Mouse (Mus musculus) cerebellum, adult 2 months (tissue): Measurements from ENCODE around the gene Thap4. TPM values are rescaled to one million over a fixed set of nuclear protein-coding genes. Genes with fewer than 3 reads are reported as not detected.

Experiments used
- DNase-seq, 2 experiments: peaks; one replicate each; pipeline ENCODE4 v3.0.0; 2021
- H3K27ac ChIP-seq: fragments of 200-500 bp; 2 replicates; pipeline ENCODE4 v1.5.1; 2012; ENCODE audit warnings: low read length, control low read depth, inconsistent platforms; ENCODE audit not compliant: insufficient read depth
- H3K27me3 ChIP-seq: fragments of 200-500 bp; 2 replicates; pipeline ENCODE4 v1.6.1; 2012; ENCODE audit warnings: inconsistent platforms, mild to moderate bottlenecking, low read length, moderate library complexity; ENCODE audit not compliant: control insufficient read depth, insufficient read depth
- H3K4me1 ChIP-seq: fragments of 200-500 bp; 2 replicates; pipeline ENCODE4 v1.6.1; 2011; ENCODE audit warnings: low read length; ENCODE audit not compliant: control insufficient read depth, insufficient read depth
- H3K4me3 ChIP-seq: fragments of 200-500 bp; replicated peaks from 2 replicates; pipeline ENCODE3; 2011; ENCODE audit warnings: mild to moderate bottlenecking, low read depth, low read length, control low read depth; ENCODE audit not compliant: insufficient read depth
- CTCF ChIP-seq: fragments of 200-500 bp; IDR thresholded peaks from 2 replicates; pipeline ENCODE4 v1.5.1; 2011; ENCODE audit warnings: low read depth, mild to moderate bottlenecking, control low read depth, low read length, moderate library complexity, borderline replicate concordance; ENCODE audit not compliant: insufficient read depth
- POLR2A ChIP-seq: fragments of 200-500 bp; IDR thresholded peaks from 2 replicates; pipeline ENCODE4 v1.6.1; 2011; ENCODE audit warnings: low read length, control low read depth, borderline replicate concordance; ENCODE audit not compliant: insufficient read depth
- WGBS: fragments of 180-500 bp; shearing (Covaris S2); methylation state at CpG from one replicate; pipeline ENCODE4 v1.1.7; 2018; 5-methylcytosine and 5-hydroxymethylcytosine counted together
- polyA plus RNA-seq: library from polyadenylated mRNA; depleted of rRNA; stranded (reverse); fragments of >200 nt; gene quantifications from 2 replicates; pipeline ENCODE4 v1.2.3, GENCODE M21; 2012

Gene Thap4
- polyA plus RNA-seq, 1 experiment: 41.7 TPM

- WGBS: 88% methylated on average over 2 of the region's 2 CpGs
- TF ChIP-seq CTCF: no peak
- TF ChIP-seq POLR2A: no peak
- Histone ChIP-seq H3K4me3 (no peak overlapping the region), H3K27me3 (no peaks in the 10 kb centered on the region), H3K4me1 (no peaks in the 10 kb centered on the region), H3K27ac (no peak overlapping the region)
- DNase-seq: no peak
Measured at GRCm38 (mm10) chr1:93740671-93741070, 14.0 kb downstream of the Thap4 start.

- Histone ChIP-seq H3K27ac (no peak overlapping the region), H3K4me3 (no peak overlapping the region), H3K4me1 (no peaks in the 10 kb centered on the region), H3K27me3 (no peaks in the 10 kb centered on the region)
- no peak for DNase-seq
- 92% methylated on average over 5 of the region's 5 CpGs for WGBS
- no peak for TF ChIP-seq POLR2A
- TF ChIP-seq CTCF: no peak
Measured at GRCm38 (mm10) chr1:93737711-93738110, 17.0 kb downstream of the Thap4 start.

GRCm38 (mm10) chr1:93735859-93736258, 18.8 kb downstream of the Thap4 start:
- WGBS: 95% methylated on average over 3 of the region's 3 CpGs
- no peak for TF ChIP-seq POLR2A
- no peak for TF ChIP-seq CTCF
- no peaks in the 10 kb centered on the region for H3K27me3 ChIP-seq

GRCm38 (mm10) chr1:93731880-93732281, 22.8 kb downstream of the Thap4 start:
- peak overlapping the region; percentile 35 for H3K4me3 ChIP-seq
- H3K27ac ChIP-seq: no peak overlapping the region
- WGBS: 6% methylated on average over 3 of the region's 3 CpGs
- DNase-seq: peak in 1 of 2 experiments; percentile 58
- H3K27me3 ChIP-seq: no peaks in the 10 kb centered on the region
- peaks cover 4% of the 10 kb centered on the region; the same call in 1 of the 2 replicates for H3K4me1 ChIP-seq
- TF ChIP-seq POLR2A (no peak), CTCF (no peak)

More at GRCm38 (mm10) chr1:93735859-93736258, 18.8 kb downstream of the Thap4 start:
- no peak overlapping the region for H3K27ac ChIP-seq
- DNase-seq: no peak
- peaks cover 4% of the 10 kb centered on the region; the same call in 1 of the 2 replicates for H3K4me1 ChIP-seq
- H3K4me3 ChIP-seq: no peak overlapping the region

GRCm38 (mm10) chr1:93731103-93731502, 23.6 kb downstream of the Thap4 start:
- TF ChIP-seq CTCF (no peak), POLR2A (no peak)
- Histone ChIP-seq H3K27me3 (no peaks in the 10 kb centered on the region), H3K4me3 (no peak overlapping the region), H3K27ac (no peak overlapping the region; the same call in 1 of the 2 replicates), H3K4me1 (peaks cover 4% of the 10 kb centered on the region; the same call in 1 of the 2 replicates)
- WGBS: 70% methylated on average over 5 of the region's 5 CpGs
- peak in 1 of 2 experiments; percentile 16 for DNase-seq

GRCm38 (mm10) chr1:93726974-93727373, 27.7 kb downstream of the Thap4 start:
- 65% methylated on average over 3 of the region's 3 CpGs for WGBS
- peak; percentile 29 to 51 for DNase-seq
- H3K4me3 ChIP-seq: no peak overlapping the region
- H3K27me3 ChIP-seq: no peaks in the 10 kb centered on the region
- TF ChIP-seq POLR2A (no peak), CTCF (peak; percentile 79)
- H3K4me1 ChIP-seq: peaks cover 7% of the 10 kb centered on the region
- H3K27ac ChIP-seq: no peak overlapping the region

- peak in 1 of 2 experiments; percentile 49 for DNase-seq
- 8% methylated on average over 3 of the region's 3 CpGs for WGBS
- H3K4me3 ChIP-seq: no peak overlapping the region
- H3K27me3 ChIP-seq: no peaks in the 10 kb centered on the region
- H3K27ac ChIP-seq: no peak overlapping the region
- peaks cover 5% of the 10 kb centered on the region for H3K4me1 ChIP-seq
- no peak for TF ChIP-seq CTCF
- no peak for TF ChIP-seq POLR2A
Measured at GRCm38 (mm10) chr1:93726116-93726515, 28.5 kb downstream of the Thap4 start.

GRCm38 (mm10) chr1:93725665-93726064, 29.0 kb downstream of the Thap4 start:
- Histone ChIP-seq H3K27ac (no peak overlapping the region), H3K27me3 (no peaks in the 10 kb centered on the region), H3K4me1 (peaks cover 5% of the 10 kb centered on the region), H3K4me3 (no peak overlapping the region)
- 84% methylated on average over 5 of the region's 5 CpGs for WGBS
- DNase-seq: no peak
- TF ChIP-seq POLR2A (no peak), CTCF (no peak)

- Histone ChIP-seq H3K27me3 (no peaks in the 10 kb centered on the region), H3K4me1 (peaks cover 5% of the 10 kb centered on the region), H3K4me3 (no peak overlapping the region), H3K27ac (no peak overlapping the region)
- TF ChIP-seq POLR2A (no peak), CTCF (no peak)
- DNase-seq: no peak
- 68% methylated on average over 3 of the region's 3 CpGs for WGBS
Measured at GRCm38 (mm10) chr1:93724623-93725022, 30.0 kb downstream of the Thap4 start.
